Mouse (Mus musculus) brown adipose tissue, adult 24 weeks (tissue): ENCODE measurements around the gene Ric1. TPM values are rescaled to one million over a fixed set of nuclear protein-coding genes. Genes with fewer than 3 reads are reported as not detected.

Experiments
- H3K27ac ChIP-seq: fragments of 200-500 bp; replicated peaks from 2 replicates; pipeline ENCODE4 v1.5.1; 2012; ENCODE audit warnings: low read depth, mild to moderate bottlenecking, low read length
- H3K4me1 ChIP-seq: fragments of 200-500 bp; 2 replicates; pipeline ENCODE4 v1.6.1; 2012; ENCODE audit warnings: low read length, mixed read lengths; ENCODE audit not compliant: control insufficient read depth, insufficient read depth, insufficient read length
- H3K4me3 ChIP-seq: fragments of 200-500 bp; 2 replicates; pipeline ENCODE4 v1.5.1; 2012; ENCODE audit warnings: low read depth, mild to moderate bottlenecking, low read length, moderate library complexity; ENCODE audit not compliant: insufficient read depth
- polyA plus RNA-seq: library from polyadenylated mRNA; stranded (reverse); fragments of >200 nt; gene quantifications from 2 replicates; pipeline ENCODE4 v1.2.4, GENCODE M21; 2012; ENCODE audit not compliant: missing spikeins, insufficient read depth, insufficient read length

The Ric1 gene
- polyA plus RNA-seq, 1 experiment = 23.3 TPM

- Histone ChIP-seq H3K27ac (no peak overlapping the region), H3K4me1 (no peaks in the 10 kb centered on the region), H3K4me3 (no peak overlapping the region)
Measured at GRCm38 (mm10) chr19:29598981-29599380, 76.9 kb downstream of the Ric1 start.

GRCm38 (mm10) chr19:29603548-29604353, 81.7 kb downstream of the Ric1 start:
- Histone ChIP-seq H3K27ac (no peak overlapping the region), H3K4me3 (no peak overlapping the region), H3K4me1 (no peaks in the 10 kb centered on the region)

DNA sequence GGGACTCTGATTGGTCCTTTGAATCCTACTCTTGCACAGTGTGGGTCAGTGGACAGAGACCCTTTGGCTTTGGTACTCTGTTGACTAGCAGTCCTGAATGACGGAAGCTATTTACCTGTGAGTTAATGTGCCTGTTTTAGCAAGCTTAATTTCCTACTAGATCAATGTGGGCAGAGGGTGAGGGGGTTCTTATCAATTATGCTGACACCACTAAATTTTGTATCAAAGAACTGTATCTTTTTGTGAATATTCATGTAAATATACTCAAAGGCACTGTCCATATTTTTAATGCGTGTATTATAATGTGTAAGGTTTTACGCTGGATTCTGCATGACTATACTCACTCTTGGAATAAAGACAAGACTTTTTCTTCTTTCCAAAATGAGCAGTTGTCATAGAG, 82.6 kb downstream of the Ric1 start:
- Histone ChIP-seq H3K4me3 (no peak overlapping the region), H3K27ac (no peak overlapping the region), H3K4me1 (no peaks in the 10 kb centered on the region)

DNA sequence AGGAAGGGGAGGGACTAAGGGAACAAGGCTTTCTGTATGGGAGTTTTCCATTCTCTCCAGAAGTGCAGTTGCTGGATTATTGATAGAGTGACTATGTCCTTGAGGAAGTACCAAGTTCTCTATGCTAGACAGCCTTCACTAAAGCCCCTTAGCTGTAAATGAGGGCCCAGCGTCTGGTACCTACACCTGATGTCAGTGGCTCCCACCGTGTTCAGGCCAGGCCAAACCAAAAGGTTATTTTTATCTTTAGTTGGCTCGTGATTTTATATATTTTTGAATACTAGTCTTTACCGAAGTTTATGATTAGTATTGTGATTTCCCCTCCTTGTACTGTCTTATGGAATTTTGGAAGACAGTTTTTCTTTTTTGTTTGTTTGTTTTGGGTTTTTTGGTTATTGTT, 85.4 kb downstream of the Ric1 start:
- no peaks in the 10 kb centered on the region for H3K4me1 ChIP-seq
- H3K4me3 ChIP-seq = no peak overlapping the region
- H3K27ac ChIP-seq = no peak overlapping the region

DNA sequence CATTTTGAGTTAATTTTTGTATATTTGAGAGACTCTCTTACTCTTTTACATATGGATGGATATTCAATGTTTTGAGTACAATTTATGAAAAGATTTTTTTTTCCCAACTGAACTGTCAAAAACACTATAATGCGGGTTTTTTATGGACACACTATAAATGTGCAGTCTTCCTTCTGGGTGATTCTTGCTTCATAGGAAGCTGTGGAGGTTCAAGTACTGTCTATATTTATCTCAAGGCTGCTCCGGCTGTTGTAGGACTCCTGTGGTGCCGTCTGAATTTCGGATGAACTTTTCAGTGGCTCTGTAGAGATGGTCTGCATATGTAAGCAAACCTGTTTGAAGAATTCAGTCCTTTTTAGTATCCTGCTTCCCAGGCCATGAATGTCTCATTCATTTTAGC, 86.1 kb downstream of the Ric1 start:
- Histone ChIP-seq H3K4me3 (no peak overlapping the region), H3K27ac (no peak overlapping the region), H3K4me1 (no peaks in the 10 kb centered on the region)

DNA sequence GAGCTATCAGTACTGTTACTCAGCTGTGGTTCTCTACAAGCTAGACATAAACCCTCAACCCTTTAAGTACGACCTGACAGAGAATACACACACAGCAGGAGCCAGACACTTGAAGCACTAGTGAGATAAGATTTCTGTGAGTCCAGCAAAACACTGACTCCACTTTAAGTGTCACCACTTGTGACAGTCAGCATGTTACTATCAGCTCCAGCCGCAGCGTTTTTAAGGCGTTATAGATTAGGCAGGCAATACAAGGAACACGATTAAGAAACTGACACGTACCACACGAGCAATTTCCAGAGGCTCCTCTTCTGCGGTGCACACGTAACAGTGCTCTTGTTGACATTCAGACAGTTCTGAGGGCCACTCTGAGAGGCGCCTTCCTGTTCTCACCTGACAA, 88.8 kb downstream of the Ric1 start:
- Histone ChIP-seq H3K27ac (no peak overlapping the region), H3K4me3 (no peak overlapping the region)

GRCm38 (mm10) chr19:29612102-29612501, 90.0 kb downstream of the Ric1 start:
- no peak overlapping the region for H3K4me3 ChIP-seq
- H3K27ac ChIP-seq = no peak overlapping the region
- H3K4me1 ChIP-seq = no peaks in the 10 kb centered on the region

More for the DNA sequence above, 88.8 kb downstream of the Ric1 start:
- no peaks in the 10 kb centered on the region for H3K4me1 ChIP-seq

- peak overlapping the region; percentile 52 for H3K4me3 ChIP-seq
- peak overlapping the region; percentile 47 for H3K27ac ChIP-seq
- H3K4me1 ChIP-seq = no peaks in the 10 kb centered on the region; the same call in 1 of the 2 replicates
Measured at GRCm38 (mm10) chr19:29641055-29641454, 119.0 kb downstream of the Ric1 start.

DNA sequence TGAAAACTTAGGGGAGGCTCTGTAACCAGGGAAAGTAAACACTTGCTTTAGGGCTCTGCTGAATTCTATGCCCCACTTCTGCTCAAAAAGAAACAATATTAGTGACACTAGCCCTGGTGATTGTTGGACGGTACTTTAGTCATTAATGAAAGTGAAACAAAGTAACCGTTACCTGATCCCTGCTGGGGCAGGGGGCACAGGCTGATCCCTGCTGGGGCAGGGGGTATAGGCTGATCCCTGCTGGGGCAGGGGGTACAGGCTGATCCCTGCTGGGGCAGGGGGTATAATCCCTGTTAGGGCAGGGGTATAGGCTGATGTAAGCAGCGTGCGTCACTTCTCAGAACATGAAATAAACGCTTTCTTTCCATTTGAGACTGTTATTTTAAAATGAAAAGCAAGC, 119.4 kb downstream of the Ric1 start:
- peak overlapping the region; percentile 47 for H3K27ac ChIP-seq
- H3K4me1 ChIP-seq = no peaks in the 10 kb centered on the region; the same call in 1 of the 2 replicates
- H3K4me3 ChIP-seq = peak overlapping the region; percentile 22; the same call in 1 of the 2 replicates

- H3K4me1 ChIP-seq = no peaks in the 10 kb centered on the region; the same call in 1 of the 2 replicates
- H3K27ac ChIP-seq = no peak overlapping the region
- no peak overlapping the region for H3K4me3 ChIP-seq
Measured at GRCm38 (mm10) chr19:29642211-29642610, 120.1 kb downstream of the Ric1 start.

DNA sequence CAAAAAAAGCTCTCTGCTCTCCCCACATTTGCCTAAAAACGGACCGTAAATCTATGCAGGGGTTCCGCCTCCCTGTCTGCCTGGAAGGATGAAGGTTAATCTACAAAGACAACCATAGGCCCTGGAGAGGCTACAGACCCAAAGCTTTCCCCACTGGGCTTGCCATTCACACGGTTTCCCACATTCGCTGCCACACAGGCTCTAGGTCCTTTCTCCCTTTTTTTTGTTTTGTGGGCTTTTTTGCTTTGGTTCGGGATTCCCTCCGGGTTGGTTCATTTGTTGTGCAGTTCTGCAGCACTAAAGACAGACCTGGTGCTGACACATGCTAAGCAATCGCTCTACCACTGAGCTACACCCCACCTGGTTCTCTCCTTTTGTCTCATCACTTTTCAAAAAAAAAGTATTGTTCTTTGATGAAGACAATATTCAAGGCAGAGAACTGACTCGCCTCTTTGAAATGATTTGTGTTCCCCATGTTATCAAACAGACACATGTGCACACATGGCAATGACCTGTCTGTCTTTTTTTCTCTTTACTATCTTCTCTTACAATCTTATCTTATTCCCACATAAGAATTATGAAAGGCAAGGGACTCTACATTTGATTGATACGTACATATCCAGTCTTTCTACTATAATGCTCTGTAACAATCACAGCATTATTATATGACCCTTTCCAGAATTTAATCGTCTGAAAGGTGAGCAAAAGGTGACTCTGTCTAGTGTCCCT, 121.3 kb downstream of the Ric1 start:
- H3K27ac ChIP-seq = no peak overlapping the region
- H3K4me1 ChIP-seq = no peaks in the 10 kb centered on the region; the same call in 1 of the 2 replicates
- H3K4me3 ChIP-seq = no peak overlapping the region

DNA sequence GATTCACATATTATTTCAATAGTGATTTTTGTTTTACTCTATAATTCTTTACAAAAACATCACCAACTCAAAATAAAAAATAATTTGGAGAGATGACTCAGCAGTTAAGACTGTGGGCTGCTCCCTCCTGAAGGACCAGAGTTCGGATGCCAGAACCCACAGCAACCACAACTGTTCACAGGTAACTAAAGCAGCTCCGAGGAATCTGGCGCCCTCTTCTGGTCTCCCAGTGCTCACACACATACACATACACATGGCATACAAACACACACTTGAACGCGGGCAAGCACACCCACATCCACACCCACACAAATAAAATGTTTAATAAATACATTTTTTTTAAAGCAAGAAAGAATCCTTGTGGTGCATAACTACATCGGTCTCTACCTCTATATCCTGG, 122.7 kb downstream of the Ric1 start:
- Histone ChIP-seq H3K4me3 (no peak overlapping the region), H3K4me1 (no peaks in the 10 kb centered on the region; the same call in 1 of the 2 replicates), H3K27ac (no peak overlapping the region)

DNA sequence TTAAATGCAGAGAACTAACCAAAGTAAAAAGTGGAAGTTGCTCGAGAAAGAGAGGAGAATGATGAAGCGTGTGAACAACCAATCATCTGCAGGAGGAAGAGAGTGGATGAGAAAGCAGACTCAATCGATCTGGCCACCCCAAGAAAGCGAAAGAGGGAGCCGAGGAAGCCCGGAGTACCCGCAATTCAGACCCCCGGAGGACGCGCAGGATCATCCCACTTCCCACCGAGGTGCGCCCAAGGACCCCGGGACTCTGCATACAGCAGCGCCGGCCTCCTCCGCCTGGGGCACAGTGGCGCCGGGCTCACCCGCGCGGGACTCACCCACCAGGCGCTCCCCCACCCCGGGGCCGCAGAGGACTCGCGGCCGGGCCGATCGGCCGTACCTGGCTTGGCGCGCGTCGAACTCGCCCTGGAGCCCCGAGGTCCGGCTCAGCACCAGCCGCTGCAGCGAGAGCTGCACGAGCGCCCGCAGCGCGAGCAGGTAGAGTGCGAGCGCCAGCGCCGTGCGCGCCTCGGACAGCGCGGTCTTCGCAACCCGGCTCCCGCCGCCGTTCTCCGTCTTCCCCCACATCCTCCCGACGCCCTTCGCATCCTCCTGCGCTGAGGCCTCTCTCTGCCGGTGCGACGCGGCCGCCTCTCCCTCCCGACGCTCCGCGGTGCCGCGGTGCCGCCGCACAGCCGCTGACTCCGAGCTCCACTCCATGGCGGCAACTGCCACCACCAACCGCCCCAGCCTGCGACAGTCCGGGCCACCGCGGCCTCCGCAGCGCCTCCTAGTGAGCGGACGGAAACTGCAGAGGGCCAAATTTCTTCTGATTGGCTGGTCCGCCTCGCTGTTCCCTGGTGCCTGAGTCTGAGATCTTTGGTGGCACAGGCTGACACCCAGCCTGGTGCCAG, 125.8 kb downstream of the Ric1 start, which contains the start of gene Ermp1:
Ermp1 (minus strand) TSS at position 765 of the 899 bp plus-strand sequence.
- peak within 1 kb of the TSS; percentile 79 for H3K27ac ChIP-seq

DNA sequence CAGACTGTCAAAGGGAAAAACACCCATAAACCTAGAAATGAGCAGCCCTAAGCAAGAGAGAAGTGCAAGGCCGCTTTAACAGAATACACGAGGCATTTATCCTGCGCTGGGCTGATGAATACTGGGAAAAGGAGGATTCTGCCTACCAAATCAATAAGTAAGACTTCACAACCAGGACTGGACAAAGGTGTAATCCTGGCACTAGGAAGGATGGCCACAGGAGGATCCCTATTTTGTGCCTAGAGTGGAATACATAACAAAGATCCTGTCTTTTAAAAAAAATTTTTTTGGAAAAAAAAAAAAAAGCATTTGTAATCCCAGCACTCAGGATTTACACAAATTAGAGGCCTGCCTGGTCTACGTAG, 126.5 kb downstream of the Ric1 start:
- Histone ChIP-seq H3K4me1 (no peaks in the 10 kb centered on the region), H3K4me3 (no peak overlapping the region), H3K27ac (no peak overlapping the region)

More for the DNA sequence above, 125.8 kb downstream of the Ric1 start, which contains the start of gene Ermp1:
- Histone ChIP-seq H3K4me1 (no peaks in the 10 kb centered on the region), H3K4me3 (peak within 1 kb of the TSS; percentile 97)

DNA sequence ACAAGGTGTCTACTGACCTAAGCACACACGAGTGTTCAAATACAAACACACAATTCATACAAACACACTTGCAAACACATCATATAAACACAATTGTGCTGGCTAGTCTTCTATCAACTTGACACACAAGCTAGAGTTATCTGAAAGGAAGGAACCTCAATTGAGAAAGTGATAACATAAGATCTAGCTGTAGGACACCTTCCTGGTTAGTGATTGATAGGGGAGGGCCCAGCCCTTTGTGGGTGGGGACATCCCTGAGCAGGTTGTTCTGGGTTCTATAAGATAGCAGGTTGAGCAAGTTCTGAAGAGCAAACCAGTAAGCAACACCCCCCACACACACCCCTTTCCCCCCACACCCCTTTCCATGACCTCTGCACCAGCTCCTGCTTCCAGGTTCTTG, 127.6 kb downstream of the Ric1 start:
- Histone ChIP-seq H3K4me1 (no peaks in the 10 kb centered on the region), H3K27ac (no peak overlapping the region), H3K4me3 (no peak overlapping the region)
